In the genomic region with DNA sequence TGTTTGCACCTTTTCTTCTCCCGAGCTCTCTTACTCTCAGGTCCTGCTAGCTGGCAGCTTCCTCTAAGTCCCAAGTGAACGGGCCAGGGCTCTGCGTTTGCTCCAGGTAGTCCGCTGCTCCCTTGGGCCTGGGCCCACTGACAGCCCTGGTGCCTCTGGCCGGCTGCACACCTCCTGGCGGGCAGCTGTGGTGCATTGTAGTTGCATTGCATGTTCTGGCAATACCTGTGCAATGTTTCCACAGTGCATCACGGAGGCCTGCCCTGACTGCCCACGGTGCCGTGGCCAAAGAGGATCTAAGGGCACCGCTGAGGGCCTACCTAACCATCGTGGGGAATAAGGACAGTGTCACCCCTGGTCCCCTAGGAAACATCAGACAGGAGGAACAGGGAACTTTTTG, we compare ENCODE assay signal across 21 mouse cellular contexts. TPM values are rescaled to one million over a fixed set of nuclear protein-coding genes. Genes with fewer than 3 reads are reported as not detected.
"Had no signal": no experiment of that assay in that cellular context is flagged by ENCODE, and none has a peak within 500 bp of the region (broad histone marks: within the 10 kb centered on the region; RNA-seq: fewer than 3 reads in every experiment).

No protein-coding gene starts in this region.

- H3K9me3 ChIP-seq: limb, embryonic 12.5 days; limb, embryonic 15.5 days; liver, embryonic 15.5 days; midbrain, embryonic 10.5 days; midbrain, embryonic 13.5 days had no signal

- H3K4me1 ChIP-seq: limb, embryonic 12.5 days; limb, embryonic 15.5 days; midbrain, embryonic 10.5 days; midbrain, embryonic 13.5 days had no signal

- H3K27me3 ChIP-seq: limb, embryonic 12.5 days; limb, embryonic 15.5 days; liver, embryonic 15.5 days; midbrain, embryonic 13.5 days had no signal

- ATAC-seq: midbrain, embryonic 13.5 days; midbrain, embryonic 16.5 days had no signal

- H3K4me3 ChIP-seq: limb, embryonic 12.5 days; limb, embryonic 15.5 days; liver, embryonic 15.5 days; midbrain, embryonic 10.5 days; midbrain, embryonic 13.5 days had no signal

- DNase-seq: kidney, adult 11 months; kidney, adult 8-10 months; kidney, postnatal 14 days; kidney, postnatal 4 days; left cerebral cortex, postnatal 4 days; lung, adult 2 months; lung, postnatal 14 days; lung, postnatal 4 days; thymus, adult 18-20 months; thymus, postnatal 4 days had no signal

RNA-seq across cellular contexts. Expression of gene Shisa8, which starts 14.7 kb away (rescaled TPM):
- total RNA-seq: monocyte, adult 5-6 weeks had no signal
- polyA plus RNA-seq: stomach, embryonic 16.5 days had no signal

RNA-seq across cellular contexts. Expression of gene Tnfrsf13c, which starts 26.2 kb away (rescaled TPM):
- polyA plus RNA-seq: limb, embryonic 12.5 days; lung, embryonic 16.5 days; midbrain, embryonic 13.5 days had no signal

RNA-seq across cellular contexts. Expression of gene Cenpm, which starts 46.6 kb away (rescaled TPM):
- total RNA-seq: monocyte, adult 5-6 weeks had no signal

RNA-seq across cellular contexts. Expression of gene 1500009C09Rik, which starts 54.3 kb away (rescaled TPM):
- total RNA-seq: megakaryocyte progenitor cell, adult 5-6 weeks; monocyte, adult 5-6 weeks had no signal
- polyA plus RNA-seq: kidney, embryonic 16.5 days; limb, embryonic 12.5 days; limb, embryonic 15.5 days; liver, embryonic 15.5 days; lung, adult 2 months; lung, embryonic 16.5 days; stomach, embryonic 16.5 days had no signal
